Mouse (Mus musculus): ENCODE data around the gene Lyve1.

Gene Lyve1

DNA sequence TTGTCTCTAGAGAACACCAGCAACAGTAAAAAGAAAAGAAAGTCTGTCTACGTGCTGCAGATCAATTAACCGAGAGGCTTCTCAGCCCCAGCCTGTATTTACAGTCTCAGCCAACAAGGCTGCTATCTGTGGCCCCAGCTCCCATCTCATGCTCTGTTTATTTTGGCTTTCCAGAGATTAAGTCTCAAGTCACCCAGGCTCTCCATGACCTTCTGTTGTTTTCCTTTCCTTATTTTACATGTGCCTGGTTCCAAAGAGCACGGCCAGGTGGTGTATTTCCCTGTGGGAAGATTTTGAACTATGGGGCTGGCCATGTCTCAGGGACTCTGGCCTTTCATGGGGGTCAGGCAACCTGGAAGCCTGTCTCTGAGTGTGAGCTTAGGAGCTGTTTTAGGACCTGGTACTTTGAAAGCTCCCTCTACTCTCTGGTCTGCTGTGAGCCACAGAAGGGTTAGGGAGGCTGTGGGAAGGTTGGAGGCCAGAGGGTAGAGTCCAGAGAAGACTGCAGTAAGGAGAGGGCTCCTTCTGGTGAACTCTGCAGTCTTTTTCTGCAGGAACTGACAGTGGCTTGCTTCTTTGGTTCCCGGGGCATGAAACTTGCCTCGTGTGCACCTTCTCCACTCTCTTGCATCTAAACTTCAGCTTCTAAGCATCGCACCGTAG lies 11.4 kb downstream of the Lyve1 start:
- DNase-seq = no peak

DNA sequence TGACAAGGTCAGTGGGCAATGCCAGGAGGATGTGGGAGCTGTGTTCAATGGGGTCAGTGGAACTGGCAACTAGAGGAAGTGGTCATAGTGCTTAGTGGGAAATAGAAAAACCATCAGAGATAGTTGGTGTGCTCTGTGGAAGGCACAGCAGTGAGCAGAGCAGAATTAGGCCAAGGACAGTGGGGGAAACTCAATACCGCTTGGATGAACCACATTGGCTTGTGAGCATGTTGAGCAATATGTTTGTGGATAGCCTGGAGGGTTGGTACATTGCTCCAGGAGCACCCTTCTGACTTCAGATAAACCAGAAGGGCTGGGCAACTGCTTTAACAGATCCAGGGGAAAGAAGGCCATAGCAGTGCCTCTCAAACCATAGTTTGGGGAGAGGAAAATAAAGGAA lies 14.7 kb downstream of the Lyve1 start:
- DNase-seq = no peak

DNA sequence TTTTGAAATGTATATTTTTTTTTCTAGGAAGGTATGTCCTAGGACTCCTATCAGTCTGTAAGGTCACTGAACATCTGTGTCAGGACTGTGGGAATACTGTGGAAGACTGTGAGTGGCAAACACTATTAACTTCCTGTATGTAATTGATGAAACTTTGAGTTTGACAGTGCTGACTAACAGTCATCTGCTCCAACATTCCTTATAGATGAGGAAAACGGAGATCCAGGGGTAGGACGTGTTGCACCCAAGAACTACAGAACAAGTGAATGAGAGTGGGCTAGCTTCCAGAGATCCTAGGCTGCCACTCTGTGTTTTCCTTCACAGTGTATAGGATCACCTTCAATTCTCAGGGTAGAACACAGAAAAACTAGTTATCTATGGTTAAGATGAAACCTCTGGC lies 15.7 kb downstream of the Lyve1 start:
- no peak for DNase-seq

DNA sequence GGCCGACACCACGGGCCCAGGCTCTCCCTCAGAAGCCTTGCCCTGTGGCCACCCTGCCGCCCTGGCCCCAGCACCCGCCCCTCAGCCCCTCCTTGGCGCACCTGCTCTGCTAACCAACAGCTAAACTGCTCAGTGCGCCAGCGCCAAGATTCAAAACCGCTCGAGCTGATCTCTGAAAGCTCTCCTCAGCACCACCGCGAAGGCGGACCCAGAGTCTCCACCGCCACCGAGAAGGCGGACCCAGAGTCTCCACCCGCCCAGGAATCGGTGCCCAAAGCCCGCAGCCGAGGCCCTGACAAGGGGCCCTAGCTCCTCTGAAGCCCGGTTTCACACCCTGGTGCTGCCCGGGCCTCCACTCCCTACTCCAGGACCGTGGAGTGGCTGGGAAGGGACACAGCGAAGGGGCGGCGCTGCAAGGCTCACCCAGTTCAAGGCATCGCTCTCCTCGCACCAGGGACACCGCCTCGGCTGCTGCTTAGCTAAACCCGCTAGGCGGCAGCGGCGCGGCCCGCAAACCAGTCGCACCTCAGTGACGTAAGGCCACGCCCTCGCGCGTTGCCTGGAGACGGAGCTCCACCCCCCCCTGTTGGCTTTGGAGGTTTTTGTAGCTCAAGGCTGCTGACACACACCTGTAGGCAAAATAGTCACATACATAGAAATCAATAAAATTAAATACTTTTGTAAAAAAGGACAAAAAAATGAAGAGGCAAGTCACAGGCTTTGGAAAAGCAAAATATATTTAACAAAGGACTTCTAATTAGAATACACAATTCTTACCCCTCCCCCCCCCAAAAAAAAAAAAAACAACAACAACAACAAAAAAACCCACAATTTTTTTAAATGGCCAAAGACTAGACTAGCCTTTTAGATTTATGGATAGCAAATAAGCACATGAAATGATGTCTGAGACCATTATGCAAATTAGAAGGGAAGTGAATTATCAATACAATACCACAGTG lies 18.8 kb downstream of the Lyve1 start, which contains the start of gene Rnf141:
TSS of gene Rnf141 (minus strand) at position 542 of the 959 bp plus-strand sequence.
- DNase-seq = peak; percentile 96

DNA sequence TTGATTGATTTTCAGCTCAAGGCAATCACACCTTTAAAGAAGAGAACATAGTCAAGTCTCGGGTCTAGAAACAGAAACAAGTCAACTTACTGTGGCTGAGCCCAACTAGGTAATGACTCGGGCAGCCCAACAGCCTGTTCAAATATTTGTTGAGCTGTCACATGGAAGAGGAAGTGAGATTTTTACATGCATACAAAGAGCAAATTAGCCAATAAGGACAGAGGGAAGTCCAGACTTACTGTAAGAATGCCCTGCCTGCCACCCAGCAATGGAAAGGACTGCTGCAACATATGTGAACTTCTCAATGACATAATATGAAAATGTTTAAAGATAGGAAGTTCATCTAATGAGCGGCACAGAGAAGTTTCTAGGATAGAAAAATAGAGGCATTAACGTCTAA lies 22.7 kb downstream of the Lyve1 start:
- DNase-seq = no peak

DNA sequence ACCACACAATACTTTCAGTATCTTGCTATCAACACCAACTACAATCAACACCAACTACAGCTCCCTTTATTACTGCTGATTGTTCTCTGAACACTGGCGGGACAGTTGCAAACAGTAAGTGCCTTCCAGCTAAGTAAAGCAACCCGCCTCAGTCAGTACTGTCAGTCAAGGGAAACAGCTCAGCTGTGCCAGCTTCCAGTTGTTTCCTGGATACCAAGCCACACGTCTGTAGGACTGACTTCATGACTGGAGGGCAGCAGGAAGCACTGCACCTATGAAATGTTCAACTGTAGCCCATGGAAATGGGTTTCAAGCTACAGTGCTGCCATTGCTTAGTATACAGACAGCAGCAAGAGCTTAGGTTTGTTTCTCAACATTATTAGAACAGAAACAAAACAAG lies 28.5 kb downstream of the Lyve1 start:
- no peak for DNase-seq

DNA sequence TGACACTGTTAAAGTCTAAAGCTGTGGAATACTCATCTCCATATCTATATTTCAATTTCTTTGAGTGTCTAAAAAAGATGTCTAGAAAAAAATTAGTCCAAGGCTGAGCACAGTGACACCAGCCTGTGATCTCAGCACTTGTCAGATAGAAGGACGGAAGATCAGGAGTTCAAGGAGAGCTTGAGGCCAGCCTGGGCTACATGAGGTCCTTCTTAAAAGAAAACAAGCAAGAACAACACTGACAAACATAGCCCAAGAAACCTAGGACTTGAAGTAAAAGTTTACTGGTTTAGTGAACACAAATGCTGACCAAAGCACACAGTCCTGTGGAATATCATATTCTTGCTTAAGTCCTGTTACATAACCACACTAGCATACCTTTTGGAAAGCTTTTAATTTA lies 29.0 kb downstream of the Lyve1 start:
- DNase-seq = no peak

DNA sequence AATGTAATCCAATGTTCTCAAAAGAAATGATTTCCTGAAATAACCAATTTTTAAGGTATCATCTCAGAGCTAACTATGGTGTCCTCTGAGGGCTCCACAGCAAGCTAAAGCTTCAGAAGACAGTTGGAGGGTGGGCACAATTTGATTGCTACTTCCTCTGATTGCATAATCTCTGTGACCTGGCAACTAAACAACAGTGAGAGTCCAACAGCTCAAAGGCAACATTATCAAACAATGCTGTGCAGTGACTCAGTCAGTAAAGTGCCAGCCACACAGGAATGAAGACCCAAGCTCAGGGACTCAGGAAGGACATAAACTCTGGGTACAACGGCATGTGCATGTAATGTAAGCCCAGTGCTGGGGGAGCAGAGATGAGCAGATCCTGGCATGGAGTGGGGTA lies 30.0 kb downstream of the Lyve1 start:
- no peak for DNase-seq

DNA sequence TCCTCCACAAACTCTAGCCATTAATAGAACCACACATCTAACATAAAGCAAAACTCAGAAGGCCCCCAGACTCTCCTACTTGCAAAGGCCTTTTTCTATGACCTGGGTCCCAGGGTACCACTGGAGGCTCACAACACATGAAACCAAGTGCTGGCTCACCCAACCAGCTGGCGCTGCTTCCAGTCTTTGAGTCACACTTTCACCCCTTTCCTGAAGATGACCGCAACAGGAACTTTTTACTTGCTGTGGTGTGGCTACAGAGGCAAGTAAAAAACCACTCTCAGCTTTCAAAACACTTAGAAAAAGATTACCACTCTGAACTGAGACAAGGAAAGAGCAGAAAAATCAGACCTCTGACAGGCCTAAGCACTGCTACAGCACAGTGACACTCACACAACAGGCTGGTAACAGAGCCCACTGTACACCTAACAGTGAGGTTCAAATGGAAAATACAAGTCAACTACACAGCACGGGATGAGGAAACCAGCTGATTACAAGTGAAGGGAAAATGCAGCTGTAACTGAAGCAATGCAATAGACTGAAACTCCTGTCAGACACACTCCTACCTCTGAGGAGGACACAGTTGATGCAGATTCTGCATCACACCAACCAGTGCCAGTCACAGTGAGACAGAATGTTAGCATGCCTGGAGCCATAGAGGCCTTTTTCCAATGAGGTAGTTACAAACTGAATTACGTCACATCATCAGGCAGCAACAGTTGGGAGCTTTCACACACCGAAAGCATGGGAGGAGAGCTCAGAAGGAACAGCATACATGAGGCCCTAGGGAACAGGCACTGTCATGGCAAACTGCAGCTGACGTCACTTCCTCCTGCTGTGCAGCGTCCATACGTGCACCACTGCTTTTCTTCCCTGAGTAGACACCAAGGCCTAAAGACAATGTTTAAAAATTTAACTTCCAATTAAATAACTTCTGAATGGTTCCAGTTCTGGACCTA lies 38.8 kb downstream of the Lyve1 start:
- no peak for DNase-seq

DNA sequence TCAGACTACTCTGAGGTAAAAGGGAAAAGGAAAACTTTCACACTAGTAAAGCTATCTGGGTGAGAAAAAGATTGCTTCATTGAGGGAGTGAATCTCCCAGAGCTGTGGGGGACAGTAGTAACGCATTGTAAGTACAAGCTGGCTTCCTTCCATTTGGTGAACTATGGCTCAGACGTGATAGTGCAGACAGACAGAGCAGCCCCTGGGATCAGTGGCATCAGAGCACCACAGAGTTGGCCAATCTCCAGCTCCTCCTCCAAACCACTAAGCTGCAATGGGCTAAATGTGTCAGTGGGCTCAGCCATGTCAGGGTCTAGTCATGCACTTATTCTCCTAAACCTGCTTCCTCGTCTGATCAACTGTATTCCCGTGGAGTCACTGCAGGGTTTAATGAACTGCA lies 39.4 kb downstream of the Lyve1 start:
- no peak for DNase-seq

DNA sequence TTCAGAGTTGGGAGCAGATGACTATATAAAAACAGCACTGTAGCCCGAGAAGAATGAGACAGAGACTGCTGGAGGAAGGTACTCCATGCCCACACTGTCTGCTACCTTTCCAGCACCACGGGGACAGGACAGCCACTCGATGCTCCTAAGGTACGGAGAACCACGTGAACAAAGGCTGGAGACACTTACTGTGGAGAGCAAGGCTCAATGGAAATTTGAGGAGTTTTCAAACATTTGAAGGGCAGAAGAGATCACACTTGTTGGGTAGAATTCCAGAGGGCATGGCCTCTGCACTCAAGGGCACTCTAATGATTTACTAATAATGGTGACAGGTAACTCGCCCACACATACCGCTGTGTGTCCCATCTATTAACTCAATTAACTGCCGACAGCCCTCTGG lies 40.0 kb downstream of the Lyve1 start:
- DNase-seq = no peak

DNA sequence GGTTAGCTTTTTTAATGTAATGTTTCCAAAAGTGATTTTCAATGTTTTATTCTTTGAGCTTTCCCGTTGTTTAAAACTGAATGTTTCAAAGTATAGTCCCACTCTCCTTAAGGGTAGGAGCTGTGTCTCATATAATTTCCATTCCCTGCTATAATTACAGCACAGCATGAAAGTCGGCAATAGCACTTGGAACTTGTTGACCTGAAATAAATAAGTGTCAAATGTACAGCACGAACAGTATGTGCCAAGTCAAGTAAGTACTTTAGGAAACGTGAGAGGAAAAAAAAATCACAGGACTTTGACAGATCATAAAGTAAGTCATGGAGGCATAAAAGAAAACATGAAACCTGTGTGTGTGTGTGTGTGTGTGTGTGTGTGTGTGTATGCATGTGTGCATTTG lies 41.0 kb downstream of the Lyve1 start:
- DNase-seq = no peak

DNA sequence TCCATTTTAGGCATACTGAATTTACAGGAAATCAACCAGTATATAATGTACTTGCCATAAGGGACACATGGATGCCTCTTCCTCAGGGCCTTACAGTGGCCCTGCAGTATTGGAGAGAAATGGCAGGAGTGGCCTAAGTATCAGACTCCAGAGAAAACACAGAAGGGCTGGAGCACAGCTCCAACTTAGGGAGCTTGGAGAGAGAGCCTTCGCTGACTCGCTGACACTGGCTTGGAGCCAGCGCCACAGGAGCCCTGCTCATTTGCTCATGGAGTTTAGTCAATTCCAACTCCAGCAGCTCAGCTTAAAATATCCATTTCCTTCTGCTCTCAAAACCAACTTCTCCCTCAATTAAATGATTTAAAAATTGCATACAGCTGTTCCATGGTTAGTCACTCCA lies 41.4 kb downstream of the Lyve1 start:
- DNase-seq = no peak

DNA sequence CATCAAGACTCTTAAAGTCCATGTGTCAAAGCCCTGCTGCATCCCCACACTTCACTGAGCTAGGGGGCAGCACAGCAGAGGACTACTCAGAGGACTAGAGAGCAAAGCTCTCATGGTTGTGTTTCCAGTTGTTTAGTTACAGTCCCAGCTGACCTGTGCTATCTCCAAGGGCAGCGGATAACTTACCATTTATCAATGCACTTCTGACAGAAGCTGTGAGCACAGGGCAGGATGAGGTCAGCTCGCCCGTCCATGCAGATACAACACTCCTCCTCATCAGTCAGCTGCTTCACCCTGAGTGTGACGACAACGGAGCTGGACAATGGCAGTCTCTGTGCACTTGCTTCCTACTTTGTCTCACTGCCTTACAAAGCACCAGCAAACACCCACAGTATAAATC lies 42.0 kb downstream of the Lyve1 start:
- DNase-seq = no peak

DNA sequence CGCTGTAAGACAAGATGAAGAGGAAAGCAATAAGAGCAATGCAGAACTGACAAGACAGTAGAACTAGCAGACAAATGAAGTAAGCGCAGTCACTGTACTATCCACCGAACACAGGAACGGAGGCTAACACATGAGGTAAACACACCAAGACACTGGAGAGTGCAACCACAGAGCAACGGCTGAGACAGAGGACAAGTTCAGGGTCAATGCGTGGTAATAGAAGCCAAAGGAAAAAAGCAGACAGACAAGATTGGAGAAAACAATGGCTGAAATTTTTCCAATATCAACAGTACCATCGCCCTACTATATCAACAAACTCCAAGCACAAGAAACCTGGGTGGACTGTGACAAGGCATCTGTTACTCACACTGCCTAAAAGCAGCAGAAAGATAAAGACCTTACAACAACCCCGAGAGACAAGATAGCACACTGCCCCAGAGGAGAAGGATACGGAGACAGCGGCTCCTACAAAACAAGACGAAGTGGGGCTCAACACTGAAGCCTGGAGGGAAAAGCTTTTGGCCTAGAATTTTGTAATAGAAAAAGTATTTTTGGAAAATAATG lies 44.2 kb downstream of the Lyve1 start:
- DNase-seq = no peak

DNA sequence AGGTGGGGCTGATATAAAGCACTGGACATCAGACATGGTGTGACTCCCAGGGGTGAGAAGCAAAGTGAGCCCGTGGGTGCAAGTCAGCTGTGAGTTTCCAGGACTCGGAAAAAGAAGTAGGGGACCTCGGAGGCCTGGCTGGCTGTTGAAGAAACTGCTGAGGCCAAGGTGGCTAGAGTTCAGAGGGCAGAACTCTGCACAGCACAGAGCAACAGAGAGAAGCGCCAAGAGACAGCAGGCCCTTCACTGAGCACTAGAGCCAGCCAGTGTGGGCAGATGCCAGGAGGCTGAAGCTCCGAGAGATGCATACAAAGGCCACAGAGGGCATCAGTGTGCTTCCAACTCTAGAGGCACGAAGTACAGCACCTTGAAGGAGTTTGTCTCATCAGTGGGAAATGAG lies 44.8 kb downstream of the Lyve1 start:
- no peak for DNase-seq

DNA sequence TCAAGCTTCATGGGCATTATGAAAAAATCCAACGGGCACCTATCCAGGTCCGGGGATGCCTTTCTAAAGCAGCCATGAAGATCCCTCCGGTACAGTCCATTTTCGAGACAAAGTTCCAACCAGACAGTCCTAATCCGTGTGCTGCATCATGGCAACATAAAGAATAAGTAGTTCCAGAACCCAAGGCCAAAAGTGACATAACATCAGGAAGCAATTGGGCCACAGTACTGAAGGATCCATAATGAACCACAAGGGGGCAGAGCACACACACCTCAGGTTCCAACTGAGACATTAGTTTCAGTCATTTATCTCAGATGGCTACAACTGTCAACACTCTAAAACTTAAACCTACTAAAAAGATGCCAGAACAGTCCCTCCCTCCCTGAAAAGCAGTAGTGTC lies 47.0 kb downstream of the Lyve1 start:
- peak; percentile 53 for DNase-seq

DNA sequence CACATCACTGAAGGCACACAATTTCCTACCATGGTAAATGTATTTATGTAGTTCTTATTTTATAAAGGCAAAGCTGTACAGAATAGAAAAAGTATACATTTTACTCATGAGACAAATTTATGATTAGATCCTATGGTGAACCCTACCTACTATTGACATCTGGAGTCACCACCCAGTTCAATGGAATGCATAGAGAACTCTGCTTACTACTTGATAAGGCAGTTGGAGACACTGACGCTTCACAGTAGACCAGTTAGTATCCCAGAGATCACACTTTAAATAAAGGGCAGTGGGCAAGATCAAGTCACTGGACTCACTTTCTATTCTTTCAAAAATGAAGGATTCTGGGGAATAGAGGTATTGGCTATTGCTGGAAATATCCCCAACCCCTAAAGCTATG lies 49.1 kb downstream of the Lyve1 start:
- DNase-seq = no peak

DNA sequence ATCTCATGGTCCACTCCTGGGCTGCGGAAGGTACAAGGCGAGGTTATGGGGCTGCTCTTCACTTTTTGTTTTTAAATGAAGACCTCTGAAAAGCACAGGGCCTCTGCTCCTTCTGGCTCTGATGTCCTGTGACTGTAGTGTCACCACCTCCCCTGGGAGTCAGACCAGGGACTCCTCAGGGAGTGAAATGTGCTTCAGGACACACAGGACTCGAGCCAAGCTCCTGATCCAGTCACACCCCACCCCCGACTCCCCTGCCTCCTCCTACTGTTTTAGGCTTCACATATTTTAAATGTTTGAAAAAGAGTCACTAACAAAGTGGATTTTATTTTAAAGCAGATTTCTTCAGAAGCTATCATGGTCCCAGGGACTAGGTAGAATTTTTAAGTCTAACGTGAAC lies 51.5 kb downstream of the Lyve1 start:
- DNase-seq = no peak

DNA sequence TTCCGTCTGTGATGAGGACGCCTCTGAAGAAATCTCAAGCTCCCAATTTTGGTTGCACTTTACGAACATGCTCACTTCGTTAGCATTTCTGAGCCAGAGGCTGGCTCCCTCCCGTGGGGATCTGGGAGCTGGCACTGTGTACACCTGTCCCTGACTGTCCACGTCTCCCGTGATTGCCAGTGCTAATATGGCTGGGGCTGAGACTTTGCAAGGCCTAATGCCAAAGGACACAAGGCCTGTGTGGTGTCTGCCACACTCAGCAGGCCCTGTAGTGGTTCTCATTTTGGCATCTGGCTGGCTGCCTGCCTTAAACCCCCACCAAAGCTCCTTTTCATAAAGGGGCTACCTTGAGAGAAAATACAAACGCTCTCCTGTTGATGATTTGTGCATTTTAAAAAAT lies 52.0 kb downstream of the Lyve1 start:
- DNase-seq = no peak

DNA sequence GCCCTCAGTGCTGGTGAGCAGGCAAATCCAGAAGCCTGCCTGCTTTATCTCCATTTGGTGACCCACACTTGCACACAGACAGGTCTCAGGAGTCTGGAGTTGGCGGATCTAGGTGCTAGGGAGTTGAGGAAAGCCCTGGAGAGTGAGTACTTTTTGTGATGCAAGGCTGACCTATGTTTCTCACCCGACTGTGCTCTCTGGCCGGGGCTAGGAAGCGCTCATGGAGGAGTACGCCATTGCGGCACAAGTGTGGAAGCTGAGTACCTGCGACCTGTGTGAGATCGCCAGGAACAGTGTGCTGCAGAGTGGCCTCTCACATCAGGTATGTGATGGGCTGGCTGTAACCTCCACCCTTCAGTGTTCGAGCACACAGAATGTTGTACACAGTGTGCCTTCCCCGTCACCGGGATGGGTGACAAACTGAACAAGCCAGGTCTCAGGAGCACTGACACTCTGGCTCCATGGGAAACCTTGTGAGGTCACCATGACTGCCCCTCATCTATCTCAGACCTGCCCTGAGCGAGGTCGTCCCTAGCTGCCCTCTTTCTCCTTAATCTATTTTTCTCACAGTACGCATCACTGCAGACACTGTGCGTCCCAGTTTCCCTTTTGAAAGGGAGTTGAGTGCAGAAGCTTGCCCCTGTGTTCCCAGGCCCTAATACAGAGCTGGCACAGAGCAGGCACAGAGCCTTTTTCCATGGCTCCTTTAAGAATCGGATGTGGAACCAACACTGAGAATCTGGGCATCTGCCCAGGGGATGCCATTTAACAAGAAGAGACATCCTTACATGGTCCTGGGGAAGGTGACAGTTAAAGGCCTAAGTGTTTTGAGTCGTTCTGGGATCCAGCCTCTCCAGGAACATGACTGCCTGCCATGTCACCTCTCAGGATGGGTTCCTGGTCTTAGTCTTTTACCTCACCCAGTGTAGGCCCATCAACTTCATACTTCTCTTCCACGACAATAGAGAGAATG lies 53.2 kb downstream of the Lyve1 start:
- no peak for DNase-seq

DNA sequence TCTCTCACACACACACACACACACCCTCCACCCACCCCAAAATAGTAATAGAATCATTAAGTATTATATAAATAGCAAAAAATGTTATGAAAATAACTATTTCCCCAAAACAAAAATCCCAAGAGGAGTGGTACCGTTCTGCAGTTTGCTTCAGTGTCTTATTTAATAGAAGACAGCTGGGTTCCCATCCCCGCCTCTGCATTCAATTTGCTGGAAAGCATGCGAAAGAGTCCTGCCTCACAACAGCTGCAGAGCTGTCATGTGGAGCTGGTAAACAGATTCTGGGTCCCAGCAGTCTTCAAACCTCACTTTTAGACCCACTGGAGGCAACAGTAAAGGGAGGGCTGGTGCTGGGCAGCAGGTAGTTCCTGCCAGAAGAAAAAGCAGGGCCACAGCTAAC lies 54.1 kb downstream of the Lyve1 start:
- DNase-seq = no peak
